Mouse (Mus musculus) liver, embryonic 12.5 days (tissue): ENCODE data around the gene Neurog1. TPM values are rescaled to one million over a fixed set of nuclear protein-coding genes. Genes with fewer than 3 reads are reported as not detected.

Source experiments
- ATAC-seq: fragments of 200-750 bp; cut with Nextera tagmentation; 2 replicates; pipeline ENCODE4 v1.8.0; 2017; ENCODE audit warnings: moderate number of reproducible peaks, mild to moderate bottlenecking, moderate library complexity
- H3K27ac ChIP-seq: fragments of 300-500 bp; sonication (generic); 2 replicates; pipeline ENCODE4 v1.5.1; 2016; ENCODE audit warnings: mild to moderate bottlenecking
- H3K27me3 ChIP-seq: fragments of 300-500 bp; sonication (generic); replicated peaks from 2 replicates; pipeline ENCODE4 v1.6.1; 2016; ENCODE audit warnings: mild to moderate bottlenecking, moderate library complexity
- H3K36me3 ChIP-seq: fragments of 300-500 bp; sonication (generic); 2 replicates; pipeline ENCODE4 v1.6.1; 2016; ENCODE audit warnings: mild to moderate bottlenecking, moderate library complexity
- H3K4me1 ChIP-seq: fragments of 300-500 bp; sonication (generic); 2 replicates; pipeline ENCODE4 v1.6.1; 2016
- H3K4me2 ChIP-seq: fragments of 300-500 bp; sonication (generic); 2 replicates; pipeline ENCODE4 v1.6.1; 2016; ENCODE audit warnings: mild to moderate bottlenecking, moderate library complexity
- H3K4me3 ChIP-seq: fragments of 300-500 bp; sonication (generic); 2 replicates; pipeline ENCODE4 v1.5.1; 2016; ENCODE audit warnings: mild to moderate bottlenecking, moderate library complexity
- H3K9ac ChIP-seq: fragments of 300-500 bp; sonication (generic); 2 replicates; pipeline ENCODE4 v1.6.1; 2016; ENCODE audit warnings: mild to moderate bottlenecking, moderate library complexity
- H3K9me3 ChIP-seq: fragments of 300-500 bp; sonication (generic); replicated peaks from 2 replicates; pipeline ENCODE4 v1.6.1; 2016; ENCODE audit warnings: mild to moderate bottlenecking, moderate library complexity
- WGBS: fragments of 180-500 bp; shearing (Covaris S2); methylation state at CpG from one replicate; pipeline ENCODE4 v1.1.7; 2016; ENCODE audit not compliant: insufficient replicate concordance; 5-methylcytosine and 5-hydroxymethylcytosine counted together
- polyA plus RNA-seq: library from polyadenylated mRNA; unstranded; fragments of >200 nt; fragmentation: Nextera tagmentation; extraction: Ambion mirVana; gene quantifications from 2 replicates; pipeline ENCODE4 v1.2.1, GENCODE M21; 2016

Neurog1 gene
- polyA plus RNA-seq, 1 experiment from 2014 or later, result not detected

DNA sequence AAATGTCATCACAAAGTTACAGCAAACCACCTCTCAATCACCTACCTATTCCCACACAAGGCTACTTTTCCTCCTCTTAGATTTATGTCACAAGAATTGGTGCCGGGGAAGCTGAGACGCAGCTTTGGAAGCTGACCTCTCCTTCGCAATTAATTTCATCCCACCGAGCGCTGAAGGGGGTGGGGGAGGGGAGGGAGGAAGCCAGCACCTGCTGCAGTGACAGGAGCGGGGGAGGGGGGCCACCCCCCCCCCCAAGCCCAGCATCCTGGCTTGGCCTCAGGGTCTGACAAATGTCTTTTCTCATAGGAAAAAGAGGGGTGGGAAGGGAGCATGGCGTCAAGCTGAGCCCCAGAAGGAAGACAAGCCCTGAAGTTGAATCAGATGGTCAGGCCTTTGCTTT is 23.2 kb downstream of the Neurog1 start:
- WGBS, result 21% methylated on average over 7 of the region's 7 CpGs
- Histone ChIP-seq H3K36me3 (no peaks in the 10 kb centered on the region), H3K27ac (no peak overlapping the region), H3K27me3 (peaks cover 74% of the 10 kb centered on the region), H3K9me3 (no peaks in the 10 kb centered on the region), H3K9ac (no peak overlapping the region), H3K4me3 (no peak overlapping the region), H3K4me2 (no peak overlapping the region), H3K4me1 (no peaks in the 10 kb centered on the region)
- ATAC-seq, result no peak

DNA sequence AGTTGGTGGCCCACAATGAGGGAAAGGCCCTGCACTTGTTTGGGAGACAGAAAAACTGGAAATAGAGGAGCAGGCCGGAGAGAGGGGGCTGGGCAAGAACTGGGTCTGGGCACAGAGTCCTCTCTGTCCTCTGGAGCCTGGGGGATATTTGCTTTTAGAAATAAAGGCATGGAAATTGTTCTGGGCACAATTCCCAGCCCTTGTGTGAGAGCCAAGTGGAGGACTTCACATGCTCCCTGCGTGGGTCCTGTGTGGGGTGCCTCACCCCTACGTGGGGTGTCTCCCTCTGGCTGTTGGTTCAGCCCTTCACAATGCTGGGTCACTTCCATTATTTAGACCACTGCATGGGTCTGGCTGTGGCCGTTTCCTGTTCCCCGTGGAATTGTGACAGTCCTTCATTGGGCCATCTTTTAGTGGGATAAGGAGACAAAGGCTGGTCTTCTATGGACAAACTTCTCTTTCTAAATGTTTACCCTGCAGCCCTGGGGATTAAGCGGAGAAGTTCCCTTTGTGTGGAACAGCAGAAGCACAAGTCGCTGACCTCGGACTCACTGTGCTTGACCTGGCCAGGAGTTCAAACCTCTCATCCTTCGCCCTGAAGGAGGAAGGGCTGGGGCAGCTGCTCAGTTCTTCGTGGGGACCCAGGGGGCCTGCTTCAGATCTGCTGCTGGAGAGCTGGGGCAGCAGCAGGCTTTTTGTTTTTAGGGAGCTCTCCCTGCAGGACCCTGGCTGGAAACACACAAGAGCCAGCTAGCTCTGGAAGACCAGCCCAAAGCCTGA is 25.6 kb downstream of the Neurog1 start:
- Histone ChIP-seq H3K4me1 (0 out of 2 replicates have a peak, but pooled peaks cover 2% of the 10 kb centered on the region), H3K9me3 (no peaks in the 10 kb centered on the region), H3K4me2 (no peak overlapping the region), H3K27ac (no peak overlapping the region), H3K4me3 (no peak overlapping the region), H3K9ac (no peak overlapping the region), H3K36me3 (no peaks in the 10 kb centered on the region), H3K27me3 (peaks cover 93% of the 10 kb centered on the region)
- 27% methylated on average over 10 of the region's 10 CpGs for WGBS
- no peak for ATAC-seq

DNA sequence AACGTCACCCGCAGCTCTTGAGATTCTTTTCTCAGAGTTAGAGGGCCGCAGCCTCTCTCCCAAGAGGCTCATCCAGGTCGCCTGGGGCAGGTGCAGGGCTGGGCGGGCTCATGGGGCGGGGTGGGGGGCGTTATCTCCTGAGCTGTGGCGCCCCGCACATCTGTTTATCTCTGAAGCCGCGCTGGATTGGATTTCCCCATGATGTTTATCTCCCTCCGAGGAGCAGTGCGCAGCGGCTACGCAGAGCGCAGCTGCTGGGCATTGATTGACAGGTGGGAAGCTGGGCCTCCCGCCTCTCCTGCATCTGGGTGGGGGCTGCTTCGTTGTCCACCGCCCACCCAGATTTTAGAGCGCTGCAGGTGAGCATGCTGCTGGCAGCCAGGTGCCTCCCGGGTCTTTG is 28.3 kb downstream of the Neurog1 start:
- Histone ChIP-seq H3K4me3 (no peak overlapping the region), H3K9ac (no peak overlapping the region), H3K27ac (no peak overlapping the region), H3K27me3 (peaks cover 99% of the 10 kb centered on the region), H3K36me3 (no peaks in the 10 kb centered on the region), H3K9me3 (no peaks in the 10 kb centered on the region), H3K4me2 (no peak overlapping the region), H3K4me1 (0 out of 2 replicates have a peak, but pooled peaks cover 3% of the 10 kb centered on the region)
- 2% methylated on average over 21 of the region's 21 CpGs for WGBS
- no peak for ATAC-seq

DNA sequence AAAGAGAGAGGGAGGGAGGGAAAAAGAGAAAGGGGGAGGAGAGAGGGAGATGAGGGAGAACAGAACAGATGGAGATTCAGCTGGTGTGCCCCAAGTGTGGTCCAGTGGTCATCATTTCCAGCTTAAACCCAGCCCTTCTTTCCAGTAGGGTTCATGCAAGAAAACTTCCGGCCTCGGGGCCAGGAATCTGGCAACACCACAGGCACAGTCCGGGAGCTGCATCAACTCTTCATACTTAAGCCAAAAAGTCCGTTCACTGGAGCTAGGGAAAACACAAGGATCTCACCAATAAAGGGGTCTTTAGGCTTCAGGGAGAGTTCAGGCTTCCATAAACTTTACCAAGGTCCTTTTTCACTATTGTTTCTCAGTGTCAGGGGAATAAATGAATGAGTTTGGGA is 29.1 kb downstream of the Neurog1 start:
- ATAC-seq, result no peak
- Histone ChIP-seq H3K4me1 (0 out of 2 replicates have a peak, but pooled peaks cover 3% of the 10 kb centered on the region), H3K36me3 (no peaks in the 10 kb centered on the region), H3K9ac (no peak overlapping the region), H3K27me3 (peaks cover 97% of the 10 kb centered on the region), H3K9me3 (no peaks in the 10 kb centered on the region), H3K4me3 (no peak overlapping the region), H3K27ac (no peak overlapping the region), H3K4me2 (no peak overlapping the region)
- WGBS, result 15% methylated on average over 4 of the region's 4 CpGs

DNA sequence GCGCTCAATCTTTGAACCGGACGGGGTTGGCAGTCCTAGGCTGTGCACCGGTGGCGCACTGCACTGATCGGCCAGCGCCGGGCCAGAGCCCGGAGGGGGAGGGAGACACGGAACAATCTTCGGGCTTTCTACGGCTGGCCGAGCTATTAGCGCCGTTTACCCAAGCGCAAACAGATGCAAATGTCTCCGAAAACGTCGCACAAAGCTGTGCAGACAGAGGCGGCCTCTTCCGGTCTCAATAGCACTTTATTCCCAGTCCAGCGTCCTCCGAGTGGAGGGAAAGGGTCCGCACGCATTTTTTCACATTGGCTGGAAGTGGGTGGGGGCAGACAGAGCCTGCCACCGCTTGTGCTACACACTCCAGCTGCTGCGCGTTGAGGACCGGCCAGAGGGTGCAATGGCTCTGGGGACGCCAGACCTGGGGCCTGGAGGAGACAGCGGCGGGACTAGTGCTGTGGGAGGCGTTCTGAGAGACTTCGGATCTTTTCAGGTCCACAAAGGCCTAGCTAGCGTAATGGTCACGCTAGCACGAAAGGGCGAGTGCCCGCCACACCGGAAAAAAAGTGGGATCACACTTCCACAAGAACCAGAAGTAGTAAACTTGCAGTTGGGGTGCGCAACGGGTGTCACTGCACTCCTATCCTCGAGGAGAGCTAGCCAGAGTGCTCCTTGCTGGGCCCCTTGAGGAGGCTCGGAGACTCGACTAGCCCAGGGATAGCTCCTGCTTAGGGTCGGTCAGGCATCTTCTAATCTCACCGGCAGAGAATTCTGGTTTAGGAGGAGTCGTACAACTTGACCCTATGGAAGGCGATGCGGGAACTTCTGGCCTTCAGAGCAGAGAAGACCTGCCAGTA is 29.7 kb downstream of the Neurog1 start:
- Histone ChIP-seq H3K9me3 (no peaks in the 10 kb centered on the region), H3K4me3 (no peak overlapping the region), H3K9ac (no peak overlapping the region), H3K36me3 (no peaks in the 10 kb centered on the region), H3K27ac (no peak overlapping the region), H3K4me1 (0 out of 2 replicates have a peak, but pooled peaks cover 3% of the 10 kb centered on the region), H3K27me3 (peaks cover 92% of the 10 kb centered on the region), H3K4me2 (peak overlapping the region; percentile 48)
- WGBS, result 2% methylated on average over 50 of the region's 50 CpGs
- no peak for ATAC-seq

DNA sequence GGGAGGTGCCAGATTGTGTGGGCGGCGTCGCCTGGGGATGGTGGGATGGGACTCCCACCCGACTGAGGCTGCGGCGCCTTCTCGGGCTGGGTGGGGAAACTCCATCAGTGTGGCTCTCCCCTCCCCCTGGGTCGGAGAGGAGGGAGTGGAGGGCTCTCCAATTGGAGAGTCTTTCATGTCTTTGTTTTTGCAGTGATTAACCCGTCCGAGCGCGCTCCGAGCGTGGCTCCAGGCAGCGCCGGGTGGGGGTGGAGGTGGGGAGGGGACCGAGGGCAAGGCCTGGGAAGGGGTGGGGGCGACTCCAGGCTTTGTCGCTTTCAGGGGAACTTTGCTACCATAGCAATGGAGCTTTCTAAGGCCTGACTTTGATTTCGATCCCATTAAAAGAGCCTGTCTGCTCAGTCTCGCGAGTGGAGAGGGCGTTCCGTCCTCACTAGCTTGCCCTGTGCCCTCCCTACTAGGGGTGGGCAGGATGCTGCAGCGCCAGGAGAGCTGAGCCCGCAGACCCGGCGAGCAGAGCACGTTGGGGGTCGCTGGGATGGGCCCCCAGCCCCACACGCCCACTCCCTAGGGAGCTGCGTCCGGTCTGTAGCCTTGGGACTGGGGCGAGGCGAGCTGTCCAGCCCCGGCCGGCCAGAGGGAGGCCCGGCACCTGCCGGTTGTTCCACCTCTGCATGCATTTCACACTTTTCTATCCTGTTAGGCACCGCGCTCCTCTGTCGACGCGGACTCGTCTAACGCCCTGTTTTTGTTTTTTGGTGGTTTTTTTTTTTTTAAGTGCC is 30.6 kb downstream of the Neurog1 start:
- peaks cover 91% of the 10 kb centered on the region for H3K27me3 ChIP-seq
- no peaks in the 10 kb centered on the region for H3K9me3 ChIP-seq
- H3K36me3 ChIP-seq, result no peaks in the 10 kb centered on the region
- no peak overlapping the region for H3K9ac ChIP-seq
- 0 out of 2 replicates have a peak, but pooled peaks cover 3% of the 10 kb centered on the region for H3K4me1 ChIP-seq
- H3K4me2 ChIP-seq, result peak overlapping the region; percentile 48
- H3K4me3 ChIP-seq, result peak overlapping the region; percentile 23; the same call in 1 of the 2 replicates
- WGBS, result 4% methylated on average over 45 of the region's 46 CpGs
- no peak overlapping the region for H3K27ac ChIP-seq
- no peak for ATAC-seq

DNA sequence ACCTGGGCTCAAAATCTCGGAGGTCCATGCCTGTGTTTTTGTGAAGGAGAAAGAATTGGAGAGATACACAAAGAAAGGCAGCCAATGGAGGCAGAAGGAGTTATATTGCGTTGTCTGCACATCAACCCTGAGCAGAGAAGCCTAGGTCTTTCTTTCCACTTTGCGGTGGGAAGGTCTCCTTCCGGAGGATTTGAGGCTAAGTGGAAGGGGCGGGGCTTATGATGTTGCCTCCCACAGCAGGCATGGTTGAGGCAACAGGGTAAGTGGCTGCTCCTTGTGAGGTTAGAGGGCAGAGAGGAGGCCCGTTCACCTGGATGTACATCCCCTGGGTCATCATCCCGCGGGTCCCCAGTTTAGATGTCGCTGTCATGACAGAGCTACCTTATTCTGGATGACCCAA is 32.7 kb downstream of the Neurog1 start:
- Histone ChIP-seq H3K4me1 (0 out of 2 replicates have a peak, but pooled peaks cover 3% of the 10 kb centered on the region), H3K9ac (no peak overlapping the region), H3K4me2 (no peak overlapping the region), H3K27me3 (peaks cover 91% of the 10 kb centered on the region), H3K4me3 (no peak overlapping the region), H3K9me3 (no peaks in the 10 kb centered on the region), H3K36me3 (no peaks in the 10 kb centered on the region), H3K27ac (no peak overlapping the region)
- 39% methylated on average over 9 of the region's 9 CpGs for WGBS
- no peak for ATAC-seq

DNA sequence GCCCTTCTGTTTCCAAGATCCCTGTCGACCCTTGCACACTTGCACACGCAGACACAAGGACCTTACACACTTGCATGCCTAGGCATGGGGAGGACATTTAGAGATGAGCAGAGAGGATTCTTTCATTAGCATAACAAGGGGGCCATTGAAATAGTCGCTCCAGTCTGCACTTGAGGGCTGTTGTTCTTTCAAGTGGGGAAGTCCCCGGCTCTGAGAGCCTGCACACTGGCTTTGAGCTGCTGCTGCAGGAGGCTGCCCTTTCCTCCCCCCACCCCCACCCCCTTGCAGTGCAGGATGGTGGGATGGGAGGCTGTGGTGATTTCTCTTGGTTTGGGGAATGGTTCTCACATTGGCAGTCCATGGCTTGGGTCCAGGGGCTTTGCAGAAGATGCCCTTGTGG is 35.9 kb downstream of the Neurog1 start:
- Histone ChIP-seq H3K27me3 (peaks cover 65% of the 10 kb centered on the region), H3K9me3 (no peaks in the 10 kb centered on the region), H3K9ac (no peak overlapping the region), H3K4me3 (no peak overlapping the region), H3K27ac (no peak overlapping the region), H3K4me2 (no peak overlapping the region), H3K4me1 (no peaks in the 10 kb centered on the region), H3K36me3 (no peaks in the 10 kb centered on the region)
- WGBS, result 30% methylated on average over 4 of the region's 4 CpGs
- ATAC-seq, result no peak

DNA sequence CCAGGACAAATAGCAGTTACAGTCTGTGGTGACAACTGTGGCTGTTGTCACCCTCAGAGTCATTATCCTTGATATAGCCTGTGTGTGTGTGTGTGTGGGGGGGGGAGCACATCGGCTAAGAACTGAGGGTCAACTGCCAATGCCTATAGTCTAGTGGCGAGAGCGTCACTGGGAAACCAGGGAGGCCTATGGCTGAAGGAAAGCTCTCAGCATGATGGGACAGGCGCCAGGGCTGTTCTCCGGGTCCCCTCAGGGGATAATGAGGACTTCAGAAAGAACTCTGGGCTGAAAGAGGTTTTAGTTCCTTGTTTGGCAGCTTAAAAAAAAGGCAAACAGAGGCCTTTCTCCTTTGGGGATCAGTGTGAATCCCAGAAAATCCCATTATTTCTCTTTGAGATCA is 37.3 kb downstream of the Neurog1 start:
- H3K36me3 ChIP-seq, result no peaks in the 10 kb centered on the region
- H3K27ac ChIP-seq, result no peak overlapping the region
- no peaks in the 10 kb centered on the region for H3K9me3 ChIP-seq
- no peak overlapping the region for H3K4me2 ChIP-seq
- ATAC-seq, result no peak
- WGBS, result 52% methylated on average over 5 of the region's 5 CpGs
- H3K4me3 ChIP-seq, result no peak overlapping the region
- H3K27me3 ChIP-seq, result peaks cover 52% of the 10 kb centered on the region
- no peaks in the 10 kb centered on the region for H3K4me1 ChIP-seq
- H3K9ac ChIP-seq, result no peak overlapping the region

DNA sequence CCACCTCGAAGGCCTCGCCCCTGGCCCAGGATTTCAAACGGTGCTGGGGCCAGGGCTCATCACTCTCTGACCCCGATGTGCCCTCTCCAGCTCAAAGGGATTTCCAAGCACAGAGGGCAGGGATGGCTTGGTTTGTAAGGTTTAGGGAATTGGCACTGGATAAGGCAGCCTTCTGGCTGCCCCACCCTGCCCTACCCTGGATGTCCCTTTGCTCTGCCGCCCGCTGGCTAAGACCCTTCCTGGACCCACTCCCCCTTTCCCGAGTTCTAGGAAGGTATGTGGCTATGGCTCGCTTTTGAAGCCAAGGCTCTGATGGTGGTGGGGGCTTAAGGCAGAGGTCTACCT is 42.9 kb downstream of the Neurog1 start:
- Histone ChIP-seq H3K4me2 (peak overlapping the region; percentile 12), H3K4me3 (no peak overlapping the region), H3K9ac (no peak overlapping the region)

DNA sequence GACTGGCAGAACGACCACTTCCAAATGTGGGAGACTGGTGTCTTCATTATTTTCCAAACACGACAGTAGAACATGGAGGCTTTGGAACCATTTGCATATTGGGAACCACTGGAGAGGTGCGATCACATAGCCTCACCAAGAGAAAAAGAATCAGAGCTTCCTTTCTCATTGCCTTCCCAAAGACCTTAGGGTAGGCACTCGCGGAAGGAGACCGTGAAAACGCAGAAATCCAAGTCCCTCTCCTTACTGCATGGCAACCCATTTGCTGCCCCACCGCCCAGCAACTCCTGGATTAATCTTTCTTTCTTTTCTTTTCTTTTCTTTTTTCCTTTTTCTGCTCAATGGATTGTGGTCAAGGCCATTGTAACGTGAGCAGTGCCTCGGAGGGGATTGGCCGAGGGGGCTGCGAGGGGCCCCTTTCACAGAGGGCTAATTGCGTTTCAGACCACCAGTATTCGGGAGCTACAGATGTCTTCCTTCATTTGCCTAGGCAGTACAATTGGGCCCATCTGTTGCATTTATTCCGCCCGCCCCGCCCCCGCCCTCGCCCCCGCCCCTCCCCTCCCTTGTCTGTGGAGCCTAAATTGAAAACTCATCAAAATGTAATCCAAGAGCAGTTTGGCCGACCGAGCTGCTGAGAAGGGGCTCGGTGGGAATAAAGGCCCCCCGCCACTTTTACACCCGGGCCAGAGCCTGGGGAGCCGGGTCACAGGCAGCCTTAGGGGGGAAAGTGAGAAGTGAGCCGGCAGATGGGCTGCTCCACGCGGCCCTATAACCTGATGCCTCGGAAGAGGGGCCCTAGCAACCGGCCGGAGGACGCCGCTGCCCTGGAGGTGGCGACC is 43.5 kb downstream of the Neurog1 start:
- no peak overlapping the region for H3K27ac ChIP-seq
- H3K36me3 ChIP-seq, result no peaks in the 10 kb centered on the region
- H3K9ac ChIP-seq, result no peak overlapping the region
- H3K27me3 ChIP-seq, result peaks cover 26% of the 10 kb centered on the region
- H3K4me1 ChIP-seq, result no peaks in the 10 kb centered on the region
- H3K4me2 ChIP-seq, result peak overlapping the region; percentile 12
- ATAC-seq, result no peak
- H3K4me3 ChIP-seq, result no peak overlapping the region
- 9% methylated on average over 35 of the region's 35 CpGs for WGBS
- H3K9me3 ChIP-seq, result no peaks in the 10 kb centered on the region

More for the DNA sequence above, 42.9 kb downstream of the Neurog1 start:
- H3K36me3 ChIP-seq, result no peaks in the 10 kb centered on the region
- H3K27ac ChIP-seq, result no peak overlapping the region
- H3K27me3 ChIP-seq, result peaks cover 26% of the 10 kb centered on the region
- 21% methylated on average over 8 of the region's 8 CpGs for WGBS
- H3K4me1 ChIP-seq, result no peaks in the 10 kb centered on the region
- H3K9me3 ChIP-seq, result no peaks in the 10 kb centered on the region
- no peak for ATAC-seq
